Comparison of ENCODE assay signal across 9 mouse cellular contexts in genomic region chr15:84466458-84467267, GRCm38 (mm10). TPM values are rescaled to one million over a fixed set of nuclear protein-coding genes. Genes with fewer than 3 reads are reported as not detected.
DNase-seq lines count a peak whose midpoint lies in the region; ATAC-seq and TF ChIP-seq lines count a peak whose summit lies in the region.
"Had no signal": no experiment of that assay in that cellular context is flagged by ENCODE, and none has a peak within 500 bp of the region (broad histone marks: within the 10 kb centered on the region; RNA-seq: fewer than 3 reads in every experiment).

No protein-coding gene starts in this region.

- H3K27ac ChIP-seq in liver, postnatal 0 days (ENCODE audit: low read depth), result 0 out of 2 replicates have a peak overlapping the region, but pooled peaks have one; percentile 29
- H3K27ac ChIP-seq in liver, embryonic 12.5 days, result no peak overlapping the region
- H3K27ac ChIP-seq in lung, embryonic 15.5 days, result peak overlapping the region; percentile 46
- H3K27ac ChIP-seq: heart, embryonic 13.5 days had no signal

- H3K9me3 ChIP-seq in liver, postnatal 0 days (ENCODE audit: low read length), result no peaks in the 10 kb centered on the region
- H3K9me3 ChIP-seq in liver, embryonic 12.5 days (replicated peaks), result no peaks in the 10 kb centered on the region
- H3K9me3 ChIP-seq in lung, embryonic 15.5 days, result no peaks in the 10 kb centered on the region
- H3K9me3 ChIP-seq: heart, embryonic 13.5 days had no signal

- WGBS in liver, postnatal 0 days (ENCODE audit: insufficient replicate concordance), result 41% methylated on average over 13 of the region's 13 CpGs
- WGBS in liver, embryonic 12.5 days (ENCODE audit: insufficient replicate concordance), result 40% methylated on average over 13 of the region's 13 CpGs
- 34% methylated on average over 13 of the region's 13 CpGs for WGBS in lung, embryonic 15.5 days

- TF ChIP-seq CTCF in liver, postnatal 0 days (IDR thresholded peaks at IDR 0.05; ENCODE audit: low read depth), result no peak

- TF ChIP-seq EP300 in liver, postnatal 0 days (IDR thresholded peaks at IDR 0.05; ENCODE audit: low read depth), result no peak

- DNase-seq in liver, postnatal 0 days, result peak; percentile 37
- peak; percentile 22 for DNase-seq in splenic B cell, adult 2 months (ENCODE audit: low read depth, low spot score)
- DNase-seq in left cerebral cortex, adult 9 months (ENCODE audit: low spot score in 2 of 2), result no peak
- DNase-seq in cerebellum, postnatal 10 days, result no peak
- no peak for DNase-seq in frontal cortex, postnatal 36 days (ENCODE audit: low spot score in 2 of 2)

- H3K4me3 ChIP-seq in liver, postnatal 0 days (ENCODE audit: low read depth, low read length), result no peak overlapping the region
- no peak overlapping the region for H3K4me3 ChIP-seq in liver, embryonic 12.5 days
- H3K4me3 ChIP-seq in lung, embryonic 15.5 days, result no peak overlapping the region
- H3K4me3 ChIP-seq: heart, embryonic 13.5 days had no signal

- peak; percentile 31; the same call in 1 of the 2 replicates for ATAC-seq in liver, postnatal 0 days
- ATAC-seq in liver, embryonic 12.5 days, result no peak
- ATAC-seq in granulocyte monocyte progenitor cell, adult 5-6 weeks (replicated peaks; ENCODE audit: poor library complexity, severe bottlenecking), result peak; percentile 80
- ATAC-seq in lung, embryonic 15.5 days (ENCODE audit: borderline replicate concordance, extremely low read depth, low FRiP score, low TSS enrichment), result peak; percentile 55

- H3K36me3 ChIP-seq in liver, postnatal 0 days (replicated peaks; ENCODE audit: insufficient read depth, low read length), result no peaks in the 10 kb centered on the region
- no peaks in the 10 kb centered on the region for H3K36me3 ChIP-seq in liver, embryonic 12.5 days
- no peaks in the 10 kb centered on the region for H3K36me3 ChIP-seq in lung, embryonic 15.5 days
- H3K36me3 ChIP-seq in splenic B cell, adult 2 months (ENCODE audit: control insufficient read depth, insufficient read depth, low read length, poor library complexity, severe bottlenecking), result no peaks in the 10 kb centered on the region
- H3K36me3 ChIP-seq: heart, embryonic 13.5 days had no signal

- no peak overlapping the region for H3K9ac ChIP-seq in liver, postnatal 0 days (replicated peaks)
- no peak overlapping the region for H3K9ac ChIP-seq in liver, embryonic 12.5 days
- no peak overlapping the region for H3K9ac ChIP-seq in lung, embryonic 15.5 days
- H3K9ac ChIP-seq: heart, embryonic 13.5 days had no signal

- H3K27me3 ChIP-seq in liver, postnatal 0 days (ENCODE audit: insufficient read depth, low read length), result peaks cover 4% of the 10 kb centered on the region; the same call in 1 of the 2 replicates
- peaks cover 39% of the 10 kb centered on the region for H3K27me3 ChIP-seq in liver, embryonic 12.5 days (replicated peaks)
- no peaks in the 10 kb centered on the region for H3K27me3 ChIP-seq in lung, embryonic 15.5 days
- no peaks in the 10 kb centered on the region for H3K27me3 ChIP-seq in splenic B cell, adult 2 months (ENCODE audit: control insufficient read depth, insufficient read depth, low read length, poor library complexity, severe bottlenecking)

- peaks cover 9% of the 10 kb centered on the region; the same call in 1 of the 2 replicates for H3K4me1 ChIP-seq in liver, postnatal 0 days (ENCODE audit: insufficient read depth)
- no peaks in the 10 kb centered on the region for H3K4me1 ChIP-seq in liver, embryonic 12.5 days
- H3K4me1 ChIP-seq in lung, embryonic 15.5 days, result peaks cover 24% of the 10 kb centered on the region

- peak overlapping the region; percentile 14; the same call in 1 of the 2 replicates for H3K4me2 ChIP-seq in liver, postnatal 0 days (ENCODE audit: low read depth, low read length)
- no peak overlapping the region for H3K4me2 ChIP-seq in liver, embryonic 12.5 days
- H3K4me2 ChIP-seq in lung, embryonic 15.5 days, result peak overlapping the region; percentile 7; the same call in 1 of the 2 replicates
- H3K4me2 ChIP-seq: heart, embryonic 13.5 days had no signal

RNA-seq across cellular contexts. Expression of gene Shisal1, which starts 19.8 kb away (rescaled TPM):
- polyA plus RNA-seq in liver, postnatal 0 days (2015; fragmentation: Nextera tagmentation; extraction: Ambion mirVana), result 0.05 and 0.11 TPM in 2 replicates
- polyA plus RNA-seq in liver, embryonic 12.5 days (2016; fragmentation: Nextera tagmentation; extraction: Ambion mirVana), result 0.14 and 0.22 TPM in 2 replicates
- total RNA-seq in granulocyte monocyte progenitor cell, adult 5-6 weeks (2014; fragmentation: Nextera tagmentation), result not detected in 2 replicates
- total RNA-seq in granulocyte monocyte progenitor cell, adult 5-6 weeks (2017), result not detected in 2 replicates
- 1.1 and 1.3 TPM in 2 replicates for polyA plus RNA-seq in lung, embryonic 15.5 days (2015; fragmentation: Nextera tagmentation; extraction: Ambion mirVana)

Comparison
In these comparisons a context has a peak if more than half of its experiments do, and no peak if none do; other contexts are left out.
1. DNase-seq: peak in liver, postnatal 0 days (single experiment) and splenic B cell, adult 2 months (single experiment); none in left cerebral cortex, adult 9 months (0 of 2), cerebellum, postnatal 10 days (0 of 2) and frontal cortex, postnatal 36 days (0 of 2).